Mouse (Mus musculus): ENCODE measurements around the gene Nipal3. TPM values are rescaled to one million over a fixed set of nuclear protein-coding genes. Genes with fewer than 3 reads are reported as not detected.

Nipal3 gene
- polyA plus RNA-seq, 1 experiment from 2014 or later = 2.7 TPM

- 73% methylated on average over 21 of the region's 21 CpGs for WGBS
- no peak overlapping the region for H3K9ac ChIP-seq (ENCODE audit: low read depth, low read length)
- H3K9me3 ChIP-seq (ENCODE audit: control insufficient read depth, low read length) = no peaks in the 10 kb centered on the region
- no peak overlapping the region for H3K27ac ChIP-seq (ENCODE audit: low read depth, low read length)
- peaks cover 16% of the 10 kb centered on the region for H3K36me3 ChIP-seq (ENCODE audit: control insufficient read depth, insufficient read depth, low read length)
- no peak for ATAC-seq (ENCODE audit: low FRiP score, low TSS enrichment)
- H3K4me3 ChIP-seq (ENCODE audit: low read length) = no peak overlapping the region
- no peak overlapping the region for H3K4me2 ChIP-seq (replicated peaks; ENCODE audit: low read depth, low read length)
- H3K27me3 ChIP-seq (ENCODE audit: control insufficient read depth, insufficient read depth, low read length) = no peaks in the 10 kb centered on the region
- H3K4me1 ChIP-seq (ENCODE audit: control insufficient read depth, insufficient read depth, low read length) = no peaks in the 10 kb centered on the region
Observed at GRCm38 (mm10) chr4:135419996-135420395, 74.8 kb downstream of the Nipal3 start.

DNA sequence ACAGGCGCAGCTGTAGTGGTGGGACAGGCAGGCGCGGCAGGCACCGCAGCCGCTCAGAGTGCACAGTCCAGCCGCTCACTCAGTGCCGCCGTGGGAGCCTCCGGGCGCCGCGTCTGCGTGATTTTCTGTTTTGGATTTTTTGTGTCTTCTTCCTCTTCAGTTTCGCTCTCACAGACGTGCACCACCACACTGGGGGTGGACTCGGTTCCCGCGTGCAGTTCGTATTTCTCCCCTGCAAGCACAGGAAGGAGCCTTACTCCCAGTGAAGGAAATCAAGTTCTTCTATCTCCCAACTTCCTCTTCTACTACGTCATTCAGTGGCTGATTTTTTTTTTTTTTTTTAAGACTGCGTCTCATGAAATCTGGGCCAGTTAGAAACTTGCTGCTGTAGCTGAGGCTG is 78.5 kb downstream of the Nipal3 start:
- no peak overlapping the region for H3K4me3 ChIP-seq (ENCODE audit: low read length)
- peaks cover 15% of the 10 kb centered on the region; the same call in 1 of the 2 replicates for H3K36me3 ChIP-seq (ENCODE audit: control insufficient read depth, insufficient read depth, low read length)
- H3K9me3 ChIP-seq (ENCODE audit: control insufficient read depth, low read length) = no peaks in the 10 kb centered on the region
- H3K27me3 ChIP-seq (ENCODE audit: control insufficient read depth, insufficient read depth, low read length) = no peaks in the 10 kb centered on the region
- ATAC-seq (ENCODE audit: low FRiP score, low TSS enrichment) = no peak
- 95% methylated on average over 21 of the region's 21 CpGs for WGBS
- no peaks in the 10 kb centered on the region for H3K4me1 ChIP-seq (ENCODE audit: control insufficient read depth, insufficient read depth, low read length)
- H3K9ac ChIP-seq (ENCODE audit: low read depth, low read length) = no peak overlapping the region
- no peak overlapping the region for H3K27ac ChIP-seq (ENCODE audit: low read depth, low read length)
- no peak overlapping the region for H3K4me2 ChIP-seq (replicated peaks; ENCODE audit: low read depth, low read length)

DNA sequence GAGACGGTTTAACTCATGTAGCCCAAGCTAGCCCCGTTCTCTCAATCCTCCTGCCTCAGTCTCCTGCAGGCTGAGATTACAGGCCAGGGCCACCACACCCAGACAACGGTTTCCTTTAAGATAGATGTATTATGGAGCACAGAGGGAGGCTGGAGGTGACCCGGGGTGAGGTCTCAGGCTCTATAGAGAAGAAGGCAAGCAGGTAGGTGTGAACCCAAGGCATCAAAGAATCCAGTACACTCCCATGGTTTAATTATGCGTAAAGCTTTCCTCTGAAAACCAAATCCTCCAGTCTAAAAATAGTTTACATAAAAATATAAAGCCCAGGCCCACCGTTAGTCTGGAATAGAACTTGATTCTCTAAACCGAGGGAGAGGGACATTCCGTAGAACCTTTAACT is 81.3 kb downstream of the Nipal3 start:
- H3K27ac ChIP-seq (ENCODE audit: low read depth, low read length) = no peak overlapping the region

GRCm38 (mm10) chr4:135411633-135412032 is 83.2 kb downstream of the Nipal3 start:
- Histone ChIP-seq H3K4me3 (ENCODE audit: low read length) (no peak overlapping the region), H3K4me1 (ENCODE audit: control insufficient read depth, insufficient read depth, low read length) (no peaks in the 10 kb centered on the region), H3K27me3 (ENCODE audit: control insufficient read depth, insufficient read depth, low read length) (no peaks in the 10 kb centered on the region), H3K4me2 (replicated peaks; ENCODE audit: low read depth, low read length) (no peak overlapping the region), H3K27ac (ENCODE audit: low read depth, low read length) (no peak overlapping the region), H3K36me3 (ENCODE audit: control insufficient read depth, insufficient read depth, low read length) (peaks cover 7% of the 10 kb centered on the region; the same call in 1 of the 2 replicates), H3K9me3 (ENCODE audit: control insufficient read depth, low read length) (no peaks in the 10 kb centered on the region), H3K9ac (ENCODE audit: low read depth, low read length) (no peak overlapping the region)
- WGBS = 37% methylated on average over 4 of the region's 4 CpGs
- peak; percentile 66; the same call in 1 of the 2 replicates for ATAC-seq (ENCODE audit: low FRiP score, low TSS enrichment)

More for the DNA sequence above, 81.3 kb downstream of the Nipal3 start:
- no peak overlapping the region for H3K9ac ChIP-seq (ENCODE audit: low read depth, low read length)
- H3K27me3 ChIP-seq (ENCODE audit: control insufficient read depth, insufficient read depth, low read length) = no peaks in the 10 kb centered on the region
- WGBS = 83% methylated on average over 8 of the region's 8 CpGs
- no peaks in the 10 kb centered on the region for H3K9me3 ChIP-seq (ENCODE audit: control insufficient read depth, low read length)
- no peaks in the 10 kb centered on the region for H3K4me1 ChIP-seq (ENCODE audit: control insufficient read depth, insufficient read depth, low read length)
- H3K36me3 ChIP-seq (ENCODE audit: control insufficient read depth, insufficient read depth, low read length) = peaks cover 12% of the 10 kb centered on the region; the same call in 1 of the 2 replicates
- ATAC-seq (ENCODE audit: low FRiP score, low TSS enrichment) = no peak
- H3K4me2 ChIP-seq (replicated peaks; ENCODE audit: low read depth, low read length) = no peak overlapping the region
- H3K4me3 ChIP-seq (ENCODE audit: low read length) = no peak overlapping the region

DNA sequence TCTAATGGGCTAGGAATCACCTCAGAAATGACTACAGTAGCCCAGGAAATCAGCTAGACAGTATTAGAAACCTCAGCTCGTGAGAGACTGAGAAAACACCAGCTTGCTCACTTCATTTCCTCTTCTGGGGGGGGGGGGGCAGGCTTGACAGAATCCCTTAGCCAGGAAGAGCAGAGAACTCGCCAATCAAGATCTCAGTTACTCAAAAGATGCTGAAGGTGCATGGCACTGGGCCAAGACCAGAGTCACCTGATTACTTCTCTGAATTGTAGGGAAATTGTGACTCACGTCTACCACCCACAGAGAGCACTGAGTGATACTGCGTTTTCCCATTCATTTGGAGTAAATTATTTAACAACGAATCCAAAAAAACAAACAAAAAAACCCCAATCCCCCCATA is 88.7 kb downstream of the Nipal3 start:
- WGBS = 51% methylated on average over 5 of the region's 5 CpGs
- no peak overlapping the region for H3K9ac ChIP-seq (ENCODE audit: low read depth, low read length)
- no peaks in the 10 kb centered on the region for H3K36me3 ChIP-seq (ENCODE audit: control insufficient read depth, insufficient read depth, low read length)

DNA sequence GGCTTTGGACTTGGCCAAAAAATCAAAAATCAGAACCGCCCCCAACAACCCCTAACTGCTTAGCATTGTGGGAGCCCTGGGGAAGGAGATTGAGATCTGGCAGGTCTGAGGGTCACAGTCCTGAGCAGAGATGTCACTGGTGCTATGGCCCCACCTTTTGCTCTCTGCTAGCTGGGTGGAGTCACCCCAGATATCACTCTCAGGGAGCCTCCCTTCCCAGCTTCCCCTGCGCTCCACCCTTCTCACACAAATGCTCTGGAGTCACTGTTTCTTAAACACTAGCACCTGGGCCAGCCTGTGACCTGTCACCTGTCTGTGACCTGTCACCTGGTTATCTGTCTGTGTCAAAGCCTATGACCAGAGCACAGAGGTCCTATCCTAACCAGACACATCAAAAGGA is 89.9 kb downstream of the Nipal3 start:
- no peaks in the 10 kb centered on the region for H3K9me3 ChIP-seq (ENCODE audit: control insufficient read depth, low read length)
- H3K36me3 ChIP-seq (ENCODE audit: control insufficient read depth, insufficient read depth, low read length) = no peaks in the 10 kb centered on the region
- 84% methylated on average over 2 of the region's 2 CpGs for WGBS
- no peak overlapping the region for H3K9ac ChIP-seq (ENCODE audit: low read depth, low read length)
- no peak overlapping the region for H3K27ac ChIP-seq (ENCODE audit: low read depth, low read length)
- H3K4me1 ChIP-seq (ENCODE audit: control insufficient read depth, insufficient read depth, low read length) = no peaks in the 10 kb centered on the region
- no peak overlapping the region for H3K4me2 ChIP-seq (replicated peaks; ENCODE audit: low read depth, low read length)
- no peak overlapping the region for H3K4me3 ChIP-seq (ENCODE audit: low read length)
- no peaks in the 10 kb centered on the region for H3K27me3 ChIP-seq (ENCODE audit: control insufficient read depth, insufficient read depth, low read length)
- ATAC-seq (ENCODE audit: low FRiP score, low TSS enrichment) = no peak

More for the DNA sequence above, 88.7 kb downstream of the Nipal3 start:
- Histone ChIP-seq H3K4me1 (ENCODE audit: control insufficient read depth, insufficient read depth, low read length) (no peaks in the 10 kb centered on the region), H3K27ac (ENCODE audit: low read depth, low read length) (no peak overlapping the region), H3K27me3 (ENCODE audit: control insufficient read depth, insufficient read depth, low read length) (no peaks in the 10 kb centered on the region), H3K9me3 (ENCODE audit: control insufficient read depth, low read length) (no peaks in the 10 kb centered on the region), H3K4me3 (ENCODE audit: low read length) (no peak overlapping the region), H3K4me2 (replicated peaks; ENCODE audit: low read depth, low read length) (no peak overlapping the region)
- ATAC-seq (ENCODE audit: low FRiP score, low TSS enrichment) = no peak

GRCm38 (mm10) chr4:135404048-135404447 is 90.8 kb downstream of the Nipal3 start:
- ATAC-seq (ENCODE audit: low FRiP score, low TSS enrichment) = no peak
- Histone ChIP-seq H3K27ac (ENCODE audit: low read depth, low read length) (no peak overlapping the region), H3K4me1 (ENCODE audit: control insufficient read depth, insufficient read depth, low read length) (no peaks in the 10 kb centered on the region), H3K9me3 (ENCODE audit: control insufficient read depth, low read length) (no peaks in the 10 kb centered on the region), H3K4me3 (ENCODE audit: low read length) (no peak overlapping the region), H3K9ac (ENCODE audit: low read depth, low read length) (no peak overlapping the region), H3K4me2 (replicated peaks; ENCODE audit: low read depth, low read length) (no peak overlapping the region), H3K36me3 (ENCODE audit: control insufficient read depth, insufficient read depth, low read length) (no peaks in the 10 kb centered on the region), H3K27me3 (ENCODE audit: control insufficient read depth, insufficient read depth, low read length) (no peaks in the 10 kb centered on the region)
- 61% methylated on average over 10 of the region's 10 CpGs for WGBS

GRCm38 (mm10) chr4:135401881-135402280 is 93.0 kb downstream of the Nipal3 start:
- Histone ChIP-seq H3K4me1 (ENCODE audit: control insufficient read depth, insufficient read depth, low read length) (no peaks in the 10 kb centered on the region), H3K36me3 (ENCODE audit: control insufficient read depth, insufficient read depth, low read length) (no peaks in the 10 kb centered on the region), H3K27ac (ENCODE audit: low read depth, low read length) (no peak overlapping the region), H3K27me3 (ENCODE audit: control insufficient read depth, insufficient read depth, low read length) (peaks cover 12% of the 10 kb centered on the region), H3K4me2 (replicated peaks; ENCODE audit: low read depth, low read length) (no peak overlapping the region), H3K4me3 (ENCODE audit: low read length) (no peak overlapping the region), H3K9me3 (ENCODE audit: control insufficient read depth, low read length) (no peaks in the 10 kb centered on the region), H3K9ac (ENCODE audit: low read depth, low read length) (no peak overlapping the region)
- no peak for ATAC-seq (ENCODE audit: low FRiP score, low TSS enrichment)
- WGBS = 29% methylated on average over 7 of the region's 7 CpGs

DNA sequence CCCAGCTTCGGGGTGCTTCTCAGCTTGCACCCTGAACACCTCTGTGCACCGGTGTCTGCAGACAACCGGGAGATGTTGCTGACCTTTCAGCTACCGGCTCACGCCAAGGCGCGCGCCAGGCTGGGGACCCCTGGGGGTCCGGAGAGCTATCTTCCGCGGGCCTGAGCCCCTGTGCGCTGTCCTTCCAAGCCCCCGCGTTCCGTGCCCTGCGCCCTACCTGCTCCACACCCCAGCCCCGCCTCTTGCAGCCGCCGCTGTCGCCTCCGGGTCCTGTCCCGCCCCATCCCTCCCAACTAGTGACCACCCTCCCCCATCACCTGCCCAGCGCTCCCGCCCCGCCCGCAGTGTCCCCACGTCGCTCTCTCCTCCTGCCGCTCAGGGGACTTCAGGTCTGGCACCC is 96.8 kb downstream of the Nipal3 start, which contains the start of gene Ncmap:
Ncmap (minus strand) TSS at position 237 of the 400 bp plus-strand sequence.
- WGBS = under 1% methylated on average over 29 of the region's 29 CpGs
- Histone ChIP-seq H3K27ac (ENCODE audit: low read depth, low read length) (no peak within 1 kb of the TSS), H3K9me3 (ENCODE audit: control insufficient read depth, low read length) (no peaks in the 10 kb centered on the region), H3K4me2 (replicated peaks; ENCODE audit: low read depth, low read length) (peak within 1 kb of the TSS; percentile 79), H3K9ac (ENCODE audit: low read depth, low read length) (peak within 1 kb of the TSS; percentile 42), H3K4me3 (ENCODE audit: low read length) (peak within 1 kb of the TSS; percentile 46), H3K27me3 (ENCODE audit: control insufficient read depth, insufficient read depth, low read length) (peaks cover 12% of the 10 kb centered on the region), H3K36me3 (ENCODE audit: control insufficient read depth, insufficient read depth, low read length) (no peaks in the 10 kb centered on the region), H3K4me1 (ENCODE audit: control insufficient read depth, insufficient read depth, low read length) (no peaks in the 10 kb centered on the region)
- peak; percentile 32; the same call in 1 of the 2 replicates for ATAC-seq (ENCODE audit: low FRiP score, low TSS enrichment)

All from kidney, embryonic 14.5 days (tissue).